Mouse (Mus musculus): ENCODE results near the gene Zkscan4.

DNA sequence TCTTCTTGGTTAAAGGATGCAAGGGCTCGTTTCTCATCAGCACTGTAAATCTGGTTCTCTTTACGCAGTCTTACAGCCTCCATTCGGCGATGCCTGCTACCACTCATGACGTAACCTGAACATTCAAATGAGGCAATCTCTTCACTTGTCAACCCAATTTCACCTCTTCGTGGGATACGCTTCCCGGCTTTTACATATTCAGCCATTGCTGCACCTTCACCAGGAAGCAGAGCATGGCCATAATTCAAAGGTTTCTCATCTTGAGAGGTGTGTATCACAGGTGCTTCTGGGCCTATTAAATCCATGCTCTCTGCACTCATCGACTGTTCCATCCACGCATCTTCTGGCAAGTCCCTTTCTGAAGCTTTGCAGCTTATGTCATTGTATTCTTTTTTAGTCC, 11.4 kb upstream of the Zkscan4 start:
- TF ChIP-seq CTCF (IDR thresholded peaks at IDR 0.05; ENCODE audit: low read depth) (no peak), EP300 (optimal IDR thresholded peaks at IDR 0.05) (no peak)

Data from stomach, postnatal 0 days (tissue).